Mouse (Mus musculus) activated CD4-positive, CD25-positive, alpha-beta regulatory T cell, adult 4 months (primary cell): Measurements from ENCODE around the gene Sp9. TPM values are rescaled to one million over a fixed set of nuclear protein-coding genes. Genes with fewer than 3 reads are reported as not detected.

ENCODE experiments used
- ATAC-seq: one replicate; pipeline ENCODE4 v1.8.0; 2017
- polyA plus RNA-seq, 2 experiments: library from polyadenylated mRNA; unstranded; fragments of 100-300 nt; shearing (Covaris generic); gene quantifications; one replicate each; pipeline ENCODE4 v1.2.1; 2017

Gene Sp9
- polyA plus RNA-seq, 2 experiments from 2014 or later = not detected

DNA sequence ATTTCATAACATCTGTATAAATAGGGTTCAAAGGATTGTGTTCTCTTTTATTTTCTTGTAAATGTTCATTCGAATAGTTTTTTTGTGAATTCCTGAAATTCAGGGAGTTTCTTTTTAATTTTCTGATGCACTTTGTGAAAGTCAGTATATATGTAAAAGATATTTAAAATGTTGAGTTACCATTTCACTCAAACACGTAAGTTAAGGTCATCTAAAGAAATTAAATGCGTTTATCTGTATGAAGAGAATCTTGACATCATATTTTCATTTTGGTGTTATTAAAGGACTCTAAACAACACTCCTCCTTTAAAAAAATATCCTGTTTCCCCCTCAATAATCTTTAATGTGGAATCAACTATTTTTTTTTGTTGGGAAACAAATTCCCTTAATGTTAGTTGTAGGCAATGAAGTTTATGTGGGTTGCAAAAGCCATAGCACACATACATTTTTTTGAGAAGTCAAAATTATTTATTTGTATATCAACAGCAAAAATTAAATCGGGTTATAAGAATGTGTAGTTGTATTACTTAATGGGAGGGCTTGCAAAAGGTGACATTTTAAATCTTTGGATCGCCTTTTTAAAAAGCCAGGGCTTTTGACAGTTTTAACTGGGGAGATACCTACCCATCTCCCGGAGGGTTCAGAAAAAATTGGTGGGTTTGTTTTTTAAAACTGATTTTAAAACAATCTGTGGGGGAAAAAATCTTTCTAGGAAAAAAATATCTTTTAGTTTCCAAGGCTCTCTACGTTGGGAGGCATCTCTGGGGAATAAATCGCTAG is 3.7 kb downstream of the Sp9 start:
- no peak for ATAC-seq

DNA sequence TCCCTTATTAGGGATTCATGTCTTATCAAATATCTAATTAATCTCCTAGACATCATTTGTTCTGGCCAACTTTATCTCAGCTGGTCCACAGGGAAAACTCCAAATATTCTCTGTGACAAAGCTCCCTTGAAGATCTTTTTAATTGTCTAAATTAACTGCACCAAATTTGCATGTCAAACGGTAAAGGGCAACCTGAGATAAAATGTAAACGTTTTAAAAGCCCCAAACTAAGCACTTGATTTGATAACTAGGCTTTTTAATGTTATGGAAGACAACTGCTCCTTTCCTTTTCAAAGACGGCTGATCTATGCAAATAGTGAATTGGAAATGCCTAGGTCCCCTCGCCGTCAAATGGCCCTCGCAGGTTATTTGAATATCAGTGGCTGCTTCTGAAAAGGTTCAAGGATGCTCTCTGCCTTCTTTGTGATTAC is 4.4 kb downstream of the Sp9 start:
- no peak for ATAC-seq

GRCm38 (mm10) chr2:73277021-73277708 is 5.4 kb downstream of the Sp9 start:
- no peak for ATAC-seq

- no peak for ATAC-seq
These were observed 6.0 kb downstream of the Sp9 start for GRCm38 (mm10) chr2:73277709-73278075.

- ATAC-seq = peak; percentile 65
These were observed 6.6 kb downstream of the Sp9 start for GRCm38 (mm10) chr2:73278131-73278854.

DNA sequence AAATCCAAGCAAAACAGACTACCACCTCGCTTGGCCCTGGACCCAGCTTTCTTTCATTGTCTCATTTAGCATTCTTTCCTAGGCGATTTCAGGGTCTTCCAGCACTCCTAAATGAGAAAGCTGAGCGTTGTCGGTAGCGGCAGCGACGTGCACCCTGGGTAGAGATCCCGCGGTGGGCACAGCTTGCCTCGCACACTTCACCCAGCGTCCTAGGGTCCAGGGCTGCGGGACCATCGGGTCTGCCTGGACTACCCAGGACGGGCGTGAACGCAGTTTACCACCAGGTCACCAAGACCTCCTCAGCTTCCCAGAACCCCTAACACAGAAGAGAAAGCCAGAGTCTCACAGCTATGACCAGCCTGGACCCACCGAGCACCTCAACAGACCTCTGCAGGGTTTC is 7.1 kb downstream of the Sp9 start:
- no peak for ATAC-seq

GRCm38 (mm10) chr2:73279271-73280038 is 7.7 kb downstream of the Sp9 start:
- no peak for ATAC-seq

- ATAC-seq = no peak
These were observed 8.8 kb downstream of the Sp9 start for GRCm38 (mm10) chr2:73280356-73281047.

DNA sequence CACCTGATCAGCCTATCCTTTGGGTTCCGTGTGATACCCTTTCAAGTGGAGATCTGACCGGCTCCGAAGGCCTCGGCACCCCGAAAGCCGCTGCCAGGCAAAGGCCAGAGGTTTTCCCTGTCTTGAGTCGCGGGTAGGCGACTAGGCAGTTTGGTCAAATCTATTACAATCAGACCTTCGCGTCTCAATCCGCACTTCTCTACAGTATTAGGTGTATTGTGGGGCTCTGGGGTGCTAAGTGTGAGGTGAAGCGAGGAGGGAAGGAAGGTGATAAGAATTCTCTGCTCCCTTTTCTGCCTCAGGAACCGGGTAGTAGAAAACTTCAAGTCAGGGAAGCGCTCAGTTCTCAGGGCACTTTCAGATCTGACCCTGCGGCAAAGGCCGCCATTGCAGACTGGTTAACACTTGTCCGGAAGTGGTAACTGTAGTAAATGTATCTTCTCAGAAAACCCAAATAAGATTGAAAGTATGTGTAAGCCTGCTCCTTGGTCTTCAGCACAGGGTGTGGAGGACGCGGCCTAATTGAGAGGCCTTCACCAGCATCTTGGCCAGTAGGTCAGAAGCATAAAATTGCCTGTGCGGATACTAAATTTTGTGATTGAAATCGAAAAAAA is 9.4 kb downstream of the Sp9 start:
- ATAC-seq = peak; percentile 53

- ATAC-seq = no peak
These were observed 10.0 kb downstream of the Sp9 start for GRCm38 (mm10) chr2:73281707-73282106.

- ATAC-seq = no peak
These were observed 13.9 kb downstream of the Sp9 start for GRCm38 (mm10) chr2:73285630-73286029.

DNA sequence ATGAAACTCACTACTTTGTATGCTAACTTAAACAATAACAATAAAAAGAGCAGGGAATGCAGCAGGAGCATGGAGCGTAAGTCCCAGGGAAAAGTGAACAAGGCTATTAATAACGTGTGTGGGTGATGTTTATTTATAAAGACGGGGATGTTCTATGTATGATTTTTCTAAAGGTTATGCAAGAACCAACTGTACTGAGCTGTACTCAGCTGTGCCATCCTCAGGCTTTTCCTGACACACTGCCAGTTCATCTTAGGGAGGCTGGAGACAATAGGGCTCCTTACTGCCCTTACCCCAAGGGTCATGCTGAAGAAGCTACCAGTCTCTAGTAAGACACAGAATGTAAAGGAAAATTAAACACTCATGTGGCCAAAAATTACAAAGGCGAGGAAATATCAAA is 19.4 kb downstream of the Sp9 start:
- no peak for ATAC-seq

- no peak for ATAC-seq
These were observed 23.3 kb downstream of the Sp9 start for GRCm38 (mm10) chr2:73295023-73295422.

- no peak for ATAC-seq
These were observed 26.4 kb downstream of the Sp9 start for GRCm38 (mm10) chr2:73298154-73298553.

DNA sequence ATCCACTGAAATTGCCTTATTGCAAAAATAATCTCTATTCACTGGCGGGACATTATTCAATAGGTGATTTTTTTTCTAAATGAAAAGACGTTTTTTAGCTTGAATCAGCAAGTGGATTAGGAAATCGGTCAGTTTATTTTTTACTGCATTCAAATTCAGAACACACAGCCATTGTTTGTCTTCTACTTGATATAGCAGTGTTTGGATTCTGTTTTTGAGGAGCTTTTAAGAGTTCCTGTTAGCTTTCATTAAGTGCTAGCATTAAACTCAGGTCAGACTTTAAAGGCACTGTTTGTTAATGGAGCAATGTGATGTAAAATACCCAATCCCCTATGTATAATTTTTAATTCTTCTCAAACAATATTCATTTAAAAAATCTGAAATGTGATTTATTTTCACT is 27.1 kb downstream of the Sp9 start:
- no peak for ATAC-seq

GRCm38 (mm10) chr2:73301979-73302378 is 30.3 kb downstream of the Sp9 start:
- ATAC-seq = no peak

GRCm38 (mm10) chr2:73302722-73303121 is 31.0 kb downstream of the Sp9 start:
- ATAC-seq = no peak

GRCm38 (mm10) chr2:73304506-73304905 is 32.8 kb downstream of the Sp9 start:
- ATAC-seq = no peak

- ATAC-seq = no peak
These were observed 34.3 kb downstream of the Sp9 start for GRCm38 (mm10) chr2:73306006-73306405.

DNA sequence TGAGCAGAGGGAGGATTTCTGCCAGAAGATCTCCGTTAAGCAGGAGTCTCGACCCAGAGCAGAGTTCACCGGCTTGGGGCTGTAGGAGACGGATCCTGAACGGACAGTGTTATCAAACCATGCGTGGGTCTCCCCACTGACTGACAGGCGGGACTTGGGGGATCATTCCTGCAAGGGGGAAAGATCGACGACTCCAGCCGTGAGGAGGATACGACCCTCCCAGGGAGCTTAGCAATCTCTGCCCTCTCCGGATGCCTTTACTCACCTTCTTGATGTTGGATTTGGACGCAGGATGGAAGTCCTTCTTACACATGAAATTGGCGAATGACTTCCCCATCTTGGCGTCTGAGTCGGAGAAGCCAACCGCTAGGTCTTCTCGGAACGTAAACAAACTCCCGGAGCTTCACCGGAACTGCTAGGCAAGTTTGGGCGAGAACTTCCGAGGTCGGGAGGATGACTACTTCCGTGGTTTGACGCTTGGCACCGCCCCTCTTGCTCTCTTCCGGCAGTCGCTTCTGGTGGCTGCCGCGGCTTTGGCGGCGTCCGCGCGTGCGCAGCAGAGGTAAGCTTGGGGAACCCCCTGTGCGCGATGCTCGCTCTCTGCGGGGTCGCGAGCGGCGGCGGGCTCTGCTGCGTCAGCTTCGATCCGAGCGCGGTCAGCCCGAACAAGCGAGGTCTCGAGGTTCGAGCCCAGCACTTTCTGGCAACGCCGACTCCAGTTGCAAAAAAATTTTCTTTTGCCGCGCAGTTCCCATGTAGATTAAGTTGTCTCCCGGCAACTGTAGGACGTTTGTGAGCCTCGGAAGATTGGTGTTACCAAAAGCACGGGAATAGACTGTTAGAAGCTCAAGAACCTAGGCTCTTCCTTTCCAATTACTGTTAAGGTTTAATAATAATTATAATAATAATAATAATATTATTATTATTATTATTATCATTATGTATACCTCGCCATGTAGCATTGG is 40.7 kb downstream of the Sp9 start, which contains the start of the genes Scrn3 and Cir1:
Gene Scrn3, plus strand, starts transcription at position 450 of the 965 bp plus-strand sequence.
Gene Cir1, minus strand, starts transcription at position 550 of the 965 bp plus-strand sequence.
- peak; percentile 97 for ATAC-seq
